Mouse (Mus musculus): Measurements from ENCODE around the gene Mrps9. TPM values are rescaled to one million over a fixed set of nuclear protein-coding genes. Genes with fewer than 3 reads are reported as not detected.
"Not testable (repeated sequence)": the region's sequence is repeated elsewhere in the genome, so short reads cannot be mapped to it uniquely, and the experiment has no call there.

Gene Mrps9
- 10 to 100 TPM; 43.9 to 47.6 TPM for total RNA-seq (2021)

- DNase-seq (ENCODE audit: extremely low spot score in 1 of 2, low spot score in 1 of 2), result peak; percentile 90
Measured at GRCm38 (mm10) chr1:42850663-42851397, at the start of gene Mrps9. Gene Mrps9, plus strand, starts transcription at chr1:42851233.

- no peak for DNase-seq (ENCODE audit: extremely low spot score in 1 of 2, low spot score in 1 of 2)
Measured at GRCm38 (mm10) chr1:42813301-42813845, 37.7 kb upstream of the Mrps9 start.

DNA sequence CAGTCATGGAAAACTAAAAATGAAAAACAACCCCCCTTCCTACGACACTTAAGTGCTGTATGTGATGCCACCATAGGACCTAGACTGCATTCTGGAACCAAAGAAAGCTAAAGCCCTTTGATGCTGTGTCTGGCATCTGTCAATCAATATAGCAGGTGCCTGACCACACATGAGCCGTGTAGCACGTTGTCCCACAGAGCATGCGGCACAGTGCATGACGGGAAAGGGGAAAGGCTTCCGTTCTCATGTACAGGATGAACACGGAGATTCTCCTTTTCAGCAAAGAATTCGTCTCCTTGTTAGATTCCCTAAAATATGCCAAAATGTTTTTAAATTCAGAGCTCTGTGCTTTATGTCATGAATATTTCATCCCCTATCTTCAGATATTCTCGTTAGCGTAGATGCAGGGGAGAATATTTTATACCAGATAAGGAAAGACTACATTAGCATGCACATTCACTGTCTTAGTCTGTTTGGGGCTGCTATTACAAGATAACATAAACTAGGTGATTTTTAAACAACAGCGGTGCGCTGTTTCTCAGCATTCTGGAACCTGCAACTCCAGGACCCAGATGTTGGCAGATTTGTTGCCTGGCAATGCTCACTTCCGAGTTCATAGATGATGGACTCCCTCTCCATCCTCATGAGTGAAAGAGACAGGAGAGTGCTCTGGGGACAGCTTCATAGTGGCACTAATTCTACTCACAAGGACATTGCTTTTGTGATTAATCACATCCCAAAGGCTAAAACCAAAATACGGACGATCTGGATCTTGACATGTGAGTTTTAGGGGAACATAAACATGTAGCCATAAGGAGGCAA, 36.0 kb upstream of the Mrps9 start:
- no peak for DNase-seq (ENCODE audit: extremely low spot score in 1 of 2, low spot score in 1 of 2)

DNA sequence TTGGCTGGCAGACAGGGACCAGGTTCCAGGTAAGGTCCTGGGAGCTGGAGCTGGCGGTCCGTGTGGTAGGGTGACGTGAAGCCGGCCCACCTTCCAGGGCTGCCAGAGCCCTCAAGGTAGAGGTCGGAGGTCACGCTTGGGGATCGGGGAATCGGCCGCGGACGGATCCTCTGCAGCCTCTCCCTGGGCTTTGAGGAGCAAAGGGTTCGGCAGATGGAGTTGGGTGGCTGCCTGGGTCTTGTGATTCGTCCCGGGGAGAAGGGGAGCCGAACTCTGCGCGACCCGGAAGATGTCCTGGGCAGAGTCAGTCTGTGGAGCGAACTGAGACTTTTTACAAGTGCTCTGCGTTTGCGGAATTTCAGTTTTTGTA, 350 bp downstream of the Mrps9 start:
- DNase-seq (ENCODE audit: extremely low spot score in 1 of 2, low spot score in 1 of 2), result no peak

DNA sequence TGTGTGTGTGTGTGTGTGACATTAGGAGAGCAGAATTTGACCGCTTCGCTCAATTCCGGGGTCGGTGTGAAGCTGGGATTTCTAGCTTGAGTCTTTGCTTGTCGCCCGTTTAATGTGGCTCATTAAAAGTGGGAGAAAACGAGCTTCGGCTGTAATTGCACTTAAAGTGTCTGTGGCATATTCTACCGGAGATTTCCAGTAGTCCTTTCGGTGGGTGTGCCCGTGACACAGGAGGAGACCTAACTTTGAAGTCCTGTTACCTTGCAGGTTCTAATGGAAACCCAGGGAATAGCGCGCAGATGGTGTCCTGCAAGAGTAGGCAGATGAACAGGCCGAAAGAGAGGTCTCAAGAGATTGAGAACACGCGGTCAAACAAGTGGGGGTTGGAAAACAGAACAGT, 777 bp downstream of the Mrps9 start:
- no peak for DNase-seq (ENCODE audit: extremely low spot score in 1 of 2, low spot score in 1 of 2)

DNA sequence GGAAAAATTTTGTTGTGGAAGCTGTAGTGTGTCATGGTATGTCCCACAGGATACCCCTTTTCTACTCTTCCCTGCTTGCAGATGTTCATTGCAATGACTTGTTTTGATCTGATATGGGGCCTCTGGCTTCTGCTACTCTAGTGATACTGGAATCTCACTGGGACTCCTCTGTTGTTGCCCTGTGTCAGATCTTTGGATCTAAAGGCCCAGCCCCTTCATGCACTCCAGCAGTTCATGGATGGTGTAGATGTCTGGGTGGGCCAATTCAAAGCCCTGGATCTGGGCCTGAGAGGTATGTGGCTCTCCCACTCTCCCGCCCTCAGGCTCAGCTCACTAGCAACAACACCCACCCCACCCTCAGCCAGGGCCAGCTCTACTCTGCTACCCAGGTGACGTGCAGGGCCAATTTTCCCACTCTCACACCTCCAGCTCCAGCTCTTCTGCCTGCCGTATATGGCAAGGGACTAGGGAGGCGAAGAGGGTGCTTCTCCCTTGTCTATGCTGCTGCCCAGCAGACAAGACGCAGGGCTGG, 13.8 kb downstream of the Mrps9 start:
- no peak for DNase-seq (ENCODE audit: extremely low spot score in 1 of 2, low spot score in 1 of 2)

DNA sequence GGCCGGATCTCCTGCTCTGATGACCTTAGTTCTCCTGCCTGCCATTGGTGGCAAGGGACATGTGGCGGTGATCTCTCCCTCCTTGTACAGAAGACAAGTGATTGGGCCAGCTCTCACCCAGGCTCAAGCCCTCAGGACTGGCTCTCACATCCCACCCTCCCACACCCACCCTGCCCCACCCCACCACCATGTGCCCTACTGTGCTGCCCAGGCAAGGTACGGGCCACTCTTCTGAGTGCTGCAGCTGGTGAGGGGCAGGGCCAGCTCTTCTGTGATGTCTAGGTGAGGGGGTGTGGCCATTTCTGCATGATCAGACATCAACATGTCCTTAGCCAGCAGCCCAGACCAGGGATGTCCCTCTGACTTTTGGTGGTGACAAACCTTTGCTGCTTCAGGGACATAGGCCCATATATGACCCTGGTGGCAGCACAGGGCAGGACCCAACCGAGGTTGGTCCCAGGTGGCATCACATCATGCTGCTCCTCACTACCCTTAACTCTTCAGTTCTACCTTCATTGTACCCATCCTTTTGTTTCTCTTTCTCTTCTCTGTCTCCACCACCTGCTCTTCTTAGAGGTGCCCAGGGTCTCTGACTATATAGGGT, 14.4 kb downstream of the Mrps9 start:
- no peak for DNase-seq (ENCODE audit: extremely low spot score in 1 of 2, low spot score in 1 of 2)

DNA sequence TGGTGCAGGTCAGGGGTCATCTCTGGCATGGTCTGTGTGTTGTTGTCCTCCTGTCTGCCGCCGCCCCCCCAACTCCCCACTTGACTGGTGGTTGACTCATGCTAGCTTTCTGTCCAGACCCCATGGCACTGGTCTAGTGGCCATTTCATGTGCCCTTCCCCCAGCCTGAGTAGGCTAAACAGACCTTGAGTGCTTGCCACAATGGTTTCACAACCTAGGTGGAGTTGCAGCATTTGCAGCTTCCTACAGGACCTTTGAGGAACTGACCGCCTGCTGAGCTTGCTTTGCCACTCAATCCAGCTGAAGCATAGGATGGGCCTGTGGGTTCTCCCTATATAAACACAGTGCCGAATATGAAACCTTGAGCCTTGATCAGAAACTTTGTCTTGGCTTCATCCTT, 15.0 kb downstream of the Mrps9 start:
- no peak for DNase-seq (ENCODE audit: extremely low spot score in 1 of 2, low spot score in 1 of 2)

GRCm38 (mm10) chr1:42867188-42867587, 16.2 kb downstream of the Mrps9 start:
- DNase-seq (ENCODE audit: extremely low spot score in 1 of 2, low spot score in 1 of 2), result no peak

GRCm38 (mm10) chr1:42874174-42874573, 23.1 kb downstream of the Mrps9 start:
- DNase-seq (ENCODE audit: extremely low spot score in 1 of 2, low spot score in 1 of 2), result no peak

DNA sequence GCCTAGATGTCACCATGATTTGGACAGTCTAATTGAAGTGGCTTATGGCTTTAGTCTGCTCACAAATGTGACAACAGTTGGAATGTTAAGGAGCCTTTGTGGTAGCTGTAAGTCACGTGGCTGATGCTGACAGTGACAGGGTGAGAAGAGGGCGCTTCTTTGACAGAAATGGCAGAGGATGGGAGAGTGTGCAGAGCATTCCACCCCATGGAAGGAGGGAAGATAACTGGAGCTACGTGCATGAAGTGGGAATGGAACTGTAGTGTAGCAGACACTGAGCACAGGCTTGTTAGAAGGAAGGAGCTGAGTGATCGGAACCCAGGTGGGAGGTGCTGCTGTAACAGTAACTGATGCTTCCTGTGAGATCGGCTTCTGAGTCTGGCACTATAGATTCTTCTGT, 24.2 kb downstream of the Mrps9 start:
- no peak for DNase-seq (ENCODE audit: extremely low spot score in 1 of 2, low spot score in 1 of 2)

- DNase-seq (ENCODE audit: extremely low spot score in 1 of 2, low spot score in 1 of 2), result no peak
Measured at GRCm38 (mm10) chr1:42876463-42877093, 25.5 kb downstream of the Mrps9 start.

DNA sequence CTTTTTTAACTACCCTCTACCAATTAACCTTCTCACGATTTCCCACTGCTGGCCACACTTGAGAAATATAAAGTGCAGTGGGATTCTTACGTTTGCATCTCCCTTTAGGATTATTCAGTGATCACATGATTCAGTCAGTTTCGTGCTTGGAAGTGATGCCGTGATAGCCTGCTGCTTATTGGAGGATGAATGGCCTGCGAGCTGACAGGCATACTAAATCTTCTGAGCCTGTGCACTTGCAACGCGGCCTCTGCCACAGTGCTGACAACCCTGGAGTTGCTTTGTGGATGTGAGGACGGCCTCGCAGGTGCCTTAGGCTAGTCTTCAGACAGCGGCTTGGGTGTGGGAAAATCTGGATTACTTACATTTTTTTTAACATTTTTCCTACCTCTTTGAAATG, 26.2 kb downstream of the Mrps9 start:
- DNase-seq (ENCODE audit: extremely low spot score in 1 of 2, low spot score in 1 of 2), result no peak

DNA sequence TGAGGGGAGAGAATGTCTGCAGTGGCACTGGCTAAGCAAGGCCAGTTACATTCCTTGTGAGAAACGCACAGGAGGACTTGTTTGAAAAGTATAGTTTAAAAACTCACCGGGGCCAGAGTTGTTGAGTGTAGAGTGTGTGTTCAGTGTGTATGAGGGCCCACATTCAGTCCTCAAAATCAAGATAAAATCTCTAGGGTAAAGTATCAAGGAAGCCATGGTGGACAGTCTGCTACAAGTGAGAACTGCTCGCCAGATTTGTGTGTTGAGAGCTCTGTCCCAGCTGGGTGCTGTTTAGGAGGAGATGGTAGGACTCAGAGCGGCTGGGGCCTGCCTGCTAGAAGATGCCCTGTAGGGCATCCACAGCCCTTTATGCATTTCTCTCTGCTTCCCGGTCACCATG, 27.8 kb downstream of the Mrps9 start:
- no peak for DNase-seq (ENCODE audit: extremely low spot score in 1 of 2, low spot score in 1 of 2)

DNA sequence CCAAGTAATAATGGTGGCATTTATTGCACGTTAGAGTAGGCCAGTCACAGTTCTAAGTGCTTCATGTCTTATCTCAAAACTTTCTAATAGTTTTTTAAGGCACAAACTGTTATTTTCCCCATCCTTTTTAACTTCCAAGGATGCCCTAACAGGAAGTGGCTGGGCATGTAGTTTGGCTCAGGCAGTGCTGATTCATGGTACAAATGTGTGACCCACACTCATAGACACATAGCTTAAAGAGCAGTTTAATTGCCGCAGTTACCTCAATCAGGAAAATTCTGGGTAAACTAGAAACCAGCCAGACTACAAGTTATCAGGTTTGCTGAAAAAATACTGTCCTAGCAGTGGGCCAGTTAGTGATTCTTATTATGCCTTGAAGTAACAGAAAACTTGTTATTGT, 31.2 kb downstream of the Mrps9 start:
- DNase-seq (ENCODE audit: extremely low spot score in 1 of 2, low spot score in 1 of 2), result no peak

- DNase-seq (ENCODE audit: extremely low spot score in 1 of 2, low spot score in 1 of 2), result not testable (repeated sequence)
Measured at GRCm38 (mm10) chr1:42883418-42883817, 32.4 kb downstream of the Mrps9 start.

DNA sequence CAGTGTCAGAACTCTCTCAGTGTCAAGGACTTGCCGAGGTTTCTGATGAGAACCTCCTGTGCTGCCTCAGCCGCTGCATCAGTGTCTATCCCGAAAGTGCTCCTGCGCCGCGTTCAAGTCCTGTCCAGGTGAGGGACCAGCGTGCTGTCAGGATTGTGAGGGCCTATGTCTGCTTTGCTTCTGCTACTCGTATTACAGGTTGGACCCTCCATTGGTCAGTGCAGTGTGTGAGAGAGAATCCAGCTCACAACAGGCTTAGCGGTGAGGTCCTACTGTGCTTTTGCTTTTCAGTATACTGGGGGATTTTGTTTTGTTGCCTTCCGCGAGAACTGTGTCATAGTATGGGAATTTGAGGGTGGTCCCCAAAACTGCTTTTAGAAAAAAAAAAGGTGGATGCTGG, 36.8 kb downstream of the Mrps9 start:
- DNase-seq (ENCODE audit: extremely low spot score in 1 of 2, low spot score in 1 of 2), result no peak

GRCm38 (mm10) chr1:42888541-42889349, 37.7 kb downstream of the Mrps9 start:
- no peak for DNase-seq (ENCODE audit: extremely low spot score in 1 of 2, low spot score in 1 of 2)

DNA sequence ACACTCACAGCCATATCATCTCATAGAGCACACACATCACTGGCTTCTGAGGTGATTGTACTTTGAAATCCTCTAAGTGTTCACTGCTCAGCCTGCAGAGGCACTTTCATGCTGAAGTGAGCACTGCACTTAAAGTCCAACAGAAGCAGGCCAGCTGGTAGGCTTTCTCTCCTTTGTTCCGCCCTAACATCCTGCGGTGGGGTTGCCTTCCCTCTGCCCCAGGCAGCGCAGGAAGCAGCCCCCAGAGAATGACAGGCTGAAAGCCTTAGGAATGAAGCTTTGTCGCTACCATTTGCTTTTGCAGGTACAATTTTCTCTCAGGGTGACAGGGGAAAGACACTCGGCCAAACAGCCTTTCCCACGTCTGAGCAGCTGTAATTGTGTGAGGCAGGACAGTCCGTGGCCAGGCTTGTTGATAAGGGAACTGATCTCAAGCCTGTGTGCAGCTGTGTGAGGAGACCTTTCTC, 38.4 kb downstream of the Mrps9 start:
- no peak for DNase-seq (ENCODE audit: extremely low spot score in 1 of 2, low spot score in 1 of 2)

DNA sequence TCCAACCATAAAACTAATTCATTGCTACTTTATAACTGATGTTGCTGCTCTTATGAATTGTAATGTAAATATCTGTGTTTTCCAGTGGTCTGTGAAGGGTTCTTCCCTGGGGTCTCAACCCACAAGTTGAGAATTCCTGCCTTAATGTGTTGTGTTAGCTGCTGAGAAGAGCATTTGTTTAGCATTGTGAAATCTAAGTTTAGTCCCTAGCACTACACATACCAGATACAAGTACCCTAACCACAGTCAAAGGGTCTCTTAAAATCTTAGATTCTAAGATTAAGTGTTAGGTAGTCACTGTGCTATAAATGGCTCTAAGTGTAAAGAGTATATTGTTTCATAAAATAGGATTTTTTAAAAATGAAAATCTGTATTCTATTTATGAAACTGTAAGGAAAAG, 43.7 kb downstream of the Mrps9 start:
- DNase-seq (ENCODE audit: extremely low spot score in 1 of 2, low spot score in 1 of 2), result no peak
